In genomic region chr9:62400531-62401170, GRCm38 (mm10) we compare ENCODE assay signal across 27 mouse cellular contexts. TPM values are rescaled to one million over a fixed set of nuclear protein-coding genes. Genes with fewer than 3 reads are reported as not detected.
DNase-seq lines count a peak whose midpoint lies in the region; ATAC-seq and TF ChIP-seq lines count a peak whose summit lies in the region.
"Had no signal": no experiment of that assay in that cellular context is flagged by ENCODE, and none has a peak within 500 bp of the region (broad histone marks: within the 10 kb centered on the region; RNA-seq: fewer than 3 reads in every experiment).

No protein-coding gene starts in this region.

- H3K4me1 ChIP-seq in intestine, embryonic 14.5 days (replicated peaks; ENCODE audit: control insufficient read depth, insufficient read depth, low read length): peaks cover 5% of the 10 kb centered on the region; the same call in 1 of the 2 replicates
- 0 out of 2 replicates have a peak, but pooled peaks cover 3% of the 10 kb centered on the region for H3K4me1 ChIP-seq in intestine, embryonic 15.5 days (replicated peaks)
- H3K4me1 ChIP-seq in lung, postnatal 0 days (ENCODE audit: insufficient read depth, low read depth, low read length): 0 out of 2 replicates have a peak, but pooled peaks cover 5% of the 10 kb centered on the region
- H3K4me1 ChIP-seq in embryonic facial prominence, embryonic 10.5 days: peaks cover 16% of the 10 kb centered on the region
- peaks cover 4% of the 10 kb centered on the region; the same call in 1 of the 2 replicates for H3K4me1 ChIP-seq in stomach, embryonic 16.5 days (ENCODE audit: control insufficient read depth, insufficient read depth, low read length)
- H3K4me1 ChIP-seq: forebrain, embryonic 13.5 days; hindbrain, embryonic 13.5 days; liver, embryonic 15.5 days had no signal

- H3K4me2 ChIP-seq in intestine, embryonic 14.5 days (ENCODE audit: low read length): no peak overlapping the region
- no peak overlapping the region for H3K4me2 ChIP-seq in intestine, embryonic 15.5 days (replicated peaks)
- H3K4me2 ChIP-seq in lung, postnatal 0 days (replicated peaks; ENCODE audit: low read depth, low read length): no peak overlapping the region
- H3K4me2 ChIP-seq in stomach, embryonic 16.5 days (ENCODE audit: low read depth, low read length): no peak overlapping the region
- H3K4me2 ChIP-seq: forebrain, embryonic 13.5 days; heart, embryonic 11.5 days; hindbrain, embryonic 13.5 days; limb, embryonic 15.5 days; liver, embryonic 15.5 days; neural tube, embryonic 13.5 days had no signal

- no peak overlapping the region for H3K27ac ChIP-seq in intestine, embryonic 14.5 days (ENCODE audit: low read depth)
- H3K27ac ChIP-seq in intestine, embryonic 15.5 days: no peak overlapping the region
- H3K27ac ChIP-seq in lung, postnatal 0 days (ENCODE audit: low read length): no peak overlapping the region
- 0 out of 2 replicates have a peak overlapping the region, but pooled peaks have one; percentile 40 for H3K27ac ChIP-seq in embryonic facial prominence, embryonic 10.5 days (replicated peaks)
- H3K27ac ChIP-seq in stomach, embryonic 16.5 days (ENCODE audit: low read length): no peak overlapping the region
- H3K27ac ChIP-seq: forebrain, embryonic 13.5 days; limb, embryonic 10.5 days; limb, embryonic 15.5 days; liver, embryonic 15.5 days; midbrain, embryonic 10.5 days; neural tube, embryonic 13.5 days had no signal

- H3K36me3 ChIP-seq in intestine, embryonic 14.5 days (ENCODE audit: control insufficient read depth, insufficient read depth, low read length): no peaks in the 10 kb centered on the region
- H3K36me3 ChIP-seq in intestine, embryonic 15.5 days: no peaks in the 10 kb centered on the region
- no peaks in the 10 kb centered on the region for H3K36me3 ChIP-seq in lung, postnatal 0 days (ENCODE audit: insufficient read depth, low read length)
- H3K36me3 ChIP-seq in embryonic facial prominence, embryonic 10.5 days (replicated peaks): no peaks in the 10 kb centered on the region
- no peaks in the 10 kb centered on the region for H3K36me3 ChIP-seq in stomach, embryonic 16.5 days (ENCODE audit: control insufficient read depth, insufficient read depth, low read length)
- H3K36me3 ChIP-seq: hindbrain, embryonic 13.5 days; limb, embryonic 10.5 days; limb, embryonic 15.5 days; liver, embryonic 15.5 days; midbrain, embryonic 10.5 days; neural tube, embryonic 13.5 days had no signal

- no peak overlapping the region for H3K4me3 ChIP-seq in intestine, embryonic 14.5 days (ENCODE audit: low read depth, low read length)
- no peak overlapping the region for H3K4me3 ChIP-seq in intestine, embryonic 15.5 days (replicated peaks)
- no peak overlapping the region for H3K4me3 ChIP-seq in lung, postnatal 0 days (ENCODE audit: low read depth, low read length)
- H3K4me3 ChIP-seq in embryonic facial prominence, embryonic 10.5 days: no peak overlapping the region
- H3K4me3 ChIP-seq in stomach, embryonic 16.5 days (replicated peaks; ENCODE audit: low read length): no peak overlapping the region
- H3K4me3 ChIP-seq: forebrain, embryonic 13.5 days; hindbrain, embryonic 13.5 days; limb, embryonic 10.5 days; limb, embryonic 15.5 days; liver, embryonic 15.5 days; midbrain, embryonic 10.5 days; neural tube, embryonic 13.5 days had no signal

- no peak for TF ChIP-seq EP300 in lung, postnatal 0 days (IDR thresholded peaks at IDR 0.05)

- no peaks in the 10 kb centered on the region for H3K9me3 ChIP-seq in intestine, embryonic 14.5 days (ENCODE audit: control insufficient read depth, low read length)
- no peaks in the 10 kb centered on the region for H3K9me3 ChIP-seq in intestine, embryonic 15.5 days
- no peaks in the 10 kb centered on the region for H3K9me3 ChIP-seq in lung, postnatal 0 days (ENCODE audit: low read length)
- no peaks in the 10 kb centered on the region for H3K9me3 ChIP-seq in embryonic facial prominence, embryonic 10.5 days
- H3K9me3 ChIP-seq in stomach, embryonic 16.5 days (replicated peaks; ENCODE audit: control insufficient read depth, low read length): no peaks in the 10 kb centered on the region
- H3K9me3 ChIP-seq: forebrain, embryonic 13.5 days; hindbrain, embryonic 13.5 days; limb, embryonic 10.5 days; limb, embryonic 15.5 days; liver, embryonic 15.5 days; midbrain, embryonic 10.5 days; neural tube, embryonic 13.5 days had no signal

- no peaks in the 10 kb centered on the region for H3K27me3 ChIP-seq in intestine, embryonic 14.5 days (replicated peaks; ENCODE audit: control insufficient read depth, insufficient read depth, low read length)
- H3K27me3 ChIP-seq in intestine, embryonic 15.5 days (replicated peaks): no peaks in the 10 kb centered on the region
- no peaks in the 10 kb centered on the region for H3K27me3 ChIP-seq in lung, postnatal 0 days (replicated peaks; ENCODE audit: insufficient read depth, low read length)
- no peaks in the 10 kb centered on the region for H3K27me3 ChIP-seq in embryonic facial prominence, embryonic 10.5 days (replicated peaks; ENCODE audit: low read depth, poor library complexity, severe bottlenecking)
- H3K27me3 ChIP-seq in stomach, embryonic 16.5 days (ENCODE audit: control insufficient read depth, insufficient read depth, low read length): no peaks in the 10 kb centered on the region
- H3K27me3 ChIP-seq: forebrain, embryonic 13.5 days; hindbrain, embryonic 13.5 days; limb, embryonic 15.5 days; liver, embryonic 15.5 days; neural tube, embryonic 13.5 days had no signal

- TF ChIP-seq CTCF in lung, postnatal 0 days (IDR thresholded peaks at IDR 0.05): no peak

- 42% methylated on average over 11 of the region's 11 CpGs for WGBS in intestine, embryonic 14.5 days
- WGBS in intestine, embryonic 15.5 days: 28% methylated on average over 11 of the region's 11 CpGs
- 37% methylated on average over 11 of the region's 11 CpGs for WGBS in lung, postnatal 0 days
- 74% methylated on average over 11 of the region's 11 CpGs for WGBS in embryonic facial prominence, embryonic 10.5 days
- WGBS in stomach, embryonic 16.5 days: 47% methylated on average over 11 of the region's 11 CpGs

- H3K9ac ChIP-seq in intestine, embryonic 14.5 days (ENCODE audit: low read length): no peak overlapping the region
- H3K9ac ChIP-seq in intestine, embryonic 15.5 days: no peak overlapping the region
- 0 out of 2 replicates have a peak overlapping the region, but pooled peaks have one; percentile 12 for H3K9ac ChIP-seq in lung, postnatal 0 days (replicated peaks; ENCODE audit: low read depth)
- H3K9ac ChIP-seq in stomach, embryonic 16.5 days (ENCODE audit: low read length): 0 out of 2 replicates have a peak overlapping the region, but pooled peaks have one; percentile 38
- H3K9ac ChIP-seq: forebrain, embryonic 13.5 days; hindbrain, embryonic 13.5 days; limb, embryonic 15.5 days; liver, embryonic 15.5 days; neural tube, embryonic 13.5 days had no signal

- no peak for DNase-seq in intestine, embryonic 14.5 days (ENCODE audit: low spot score)
- peak; percentile 51 for DNase-seq in lung, postnatal 0 days (ENCODE audit: low spot score)
- DNase-seq in lung, adult 18-20 months: no peak
- no peak for DNase-seq in embryonic facial prominence, embryonic 10.5 days (ENCODE audit: low spot score)
- DNase-seq in spleen, postnatal 36 days (ENCODE audit: low spot score in 2 of 2): no peak
- DNase-seq in testis, postnatal 10 days (ENCODE audit: low spot score): no peak
- DNase-seq: adrenal gland, adult 8-10 months; cerebellum, adult 8-10 months; gastrocnemius, postnatal 14 days; heart, adult 18-20 months; heart, postnatal 4 days; kidney, adult 2 months; kidney, postnatal 10 days; layer of hippocampus, postnatal 36 days; lung, postnatal 10 days; thymus, adult 18-20 months; thymus, postnatal 36 days had no signal

- ATAC-seq in intestine, embryonic 14.5 days (replicated peaks; ENCODE audit: low FRiP score, low TSS enrichment, low read depth): 0 out of 2 replicates have a peak, but pooled peaks have one; percentile 47
- no peak for ATAC-seq in intestine, embryonic 15.5 days
- ATAC-seq in lung, postnatal 0 days: peak; percentile 54
- ATAC-seq in stomach, embryonic 16.5 days (ENCODE audit: insufficient read depth, low FRiP score): no peak
- ATAC-seq: forebrain, embryonic 13.5 days had no signal

RNA-seq across cellular contexts. Expression of gene Anp32a, which starts 59.6 kb away (rescaled TPM):
- polyA plus RNA-seq in intestine, embryonic 14.5 days (2014; fragmentation: Nextera tagmentation; extraction: Ambion mirVana): 99.8 and 103 TPM in 2 replicates
- polyA plus RNA-seq in intestine, embryonic 15.5 days (2015; fragmentation: Nextera tagmentation; extraction: Ambion mirVana): 149 and 165 TPM in 2 replicates
- 101 and 141 TPM in 2 replicates for polyA plus RNA-seq in lung, postnatal 0 days (2015; fragmentation: Nextera tagmentation; extraction: Ambion mirVana)
- polyA plus RNA-seq in embryonic facial prominence, embryonic 10.5 days (2016; fragmentation: Nextera tagmentation; extraction: Ambion mirVana): 208 and 232 TPM in 2 replicates
- polyA plus RNA-seq in stomach, embryonic 16.5 days (2015; fragmentation: Nextera tagmentation; extraction: Ambion mirVana): 117 and 125 TPM in 2 replicates

Comparison
In these comparisons a context has a peak if more than half of its experiments do, and no peak if none do; other contexts are left out.
1. ATAC-seq: peak in intestine, embryonic 14.5 days (single experiment) and lung, postnatal 0 days (single experiment); none in intestine, embryonic 15.5 days (single experiment) and stomach, embryonic 16.5 days (single experiment).
2. H3K9ac ChIP-seq: peak in lung, postnatal 0 days (single experiment) and stomach, embryonic 16.5 days (single experiment); none in intestine, embryonic 14.5 days (single experiment) and intestine, embryonic 15.5 days (single experiment).